7 mouse cellular contexts compared by ENCODE assay signal in genomic region chr8:70790846-70791245, GRCm38 (mm10). TPM values are rescaled to one million over a fixed set of nuclear protein-coding genes. Genes with fewer than 3 reads are reported as not detected.
A peak's percentile ranks its signal among the peaks of the same experiment; 100 is the strongest.
DNase-seq lines count a peak whose midpoint lies in the region; ATAC-seq and TF ChIP-seq lines count a peak whose summit lies in the region.

No protein-coding gene starts in this region.

- peaks cover 19% of the 10 kb centered on the region for H3K27me3 ChIP-seq in embryonic facial prominence, embryonic 12.5 days
- H3K27me3 ChIP-seq in hindbrain, embryonic 14.5 days (ENCODE audit: control insufficient read depth, insufficient read depth, low read length) = peaks cover 5% of the 10 kb centered on the region; the same call in 1 of the 2 replicates
- H3K27me3 ChIP-seq in midbrain, postnatal 0 days (ENCODE audit: insufficient read depth, low read length) = no peaks in the 10 kb centered on the region

- no peak for ATAC-seq in embryonic facial prominence, embryonic 12.5 days (ENCODE audit: insufficient number of reproducible peaks, insufficient read depth, low FRiP score, low TSS enrichment)
- no peak for ATAC-seq in hindbrain, embryonic 14.5 days (ENCODE audit: low FRiP score)
- ATAC-seq in midbrain, postnatal 0 days (ENCODE audit: low FRiP score) = no peak

- peak overlapping the region; percentile 99 for H3K27ac ChIP-seq in layer of hippocampus, adult 2 months
- no peak overlapping the region for H3K27ac ChIP-seq in embryonic facial prominence, embryonic 12.5 days
- no peak overlapping the region for H3K27ac ChIP-seq in hindbrain, embryonic 14.5 days
- no peak overlapping the region for H3K27ac ChIP-seq in midbrain, postnatal 0 days (ENCODE audit: low read depth, low read length)

- H3K9ac ChIP-seq in embryonic facial prominence, embryonic 12.5 days = peak overlapping the region; percentile 89; the same call in 1 of the 2 replicates
- peak overlapping the region; percentile 35; the same call in 1 of the 2 replicates for H3K9ac ChIP-seq in hindbrain, embryonic 14.5 days
- peak overlapping the region; percentile 89 for H3K9ac ChIP-seq in midbrain, postnatal 0 days (replicated peaks; ENCODE audit: low read length, poor library complexity, severe bottlenecking)

- H3K4me1 ChIP-seq in embryonic facial prominence, embryonic 12.5 days = peaks cover 40% of the 10 kb centered on the region
- peaks cover 23% of the 10 kb centered on the region for H3K4me1 ChIP-seq in hindbrain, embryonic 14.5 days (replicated peaks; ENCODE audit: control insufficient read depth, insufficient read depth, low read length)
- peaks cover 13% of the 10 kb centered on the region for H3K4me1 ChIP-seq in midbrain, postnatal 0 days (ENCODE audit: insufficient read depth, low read length)

- H3K9me3 ChIP-seq in embryonic facial prominence, embryonic 12.5 days = no peaks in the 10 kb centered on the region
- H3K9me3 ChIP-seq in hindbrain, embryonic 14.5 days (ENCODE audit: control insufficient read depth, low read length) = no peaks in the 10 kb centered on the region
- no peaks in the 10 kb centered on the region for H3K9me3 ChIP-seq in midbrain, postnatal 0 days (ENCODE audit: low read length)

- peak in 1 of 2 experiments; percentile 62 for DNase-seq in layer of hippocampus, adult 2 months (ENCODE audit: low spot score in 2 of 2)
- DNase-seq in layer of hippocampus, adult 9-10 months (ENCODE audit: low spot score) = no peak
- DNase-seq in hindbrain, embryonic 14.5 days (ENCODE audit: low spot score) = no peak
- no peak for DNase-seq in midbrain, postnatal 0 days (ENCODE audit: low spot score)
- no peak for DNase-seq in embryo, embryonic 10.5 days (ENCODE audit: low spot score)
- DNase-seq in embryo, embryonic 9.5 days (ENCODE audit: extremely low spot score) = no peak

- peak overlapping the region; percentile 90 for H3K4me3 ChIP-seq in layer of hippocampus, adult 2 months
- peak overlapping the region; percentile 75; the same call in 1 of the 2 replicates for H3K4me3 ChIP-seq in embryonic facial prominence, embryonic 12.5 days
- H3K4me3 ChIP-seq in hindbrain, embryonic 14.5 days (replicated peaks; ENCODE audit: low read length) = 0 out of 2 replicates have a peak overlapping the region, but pooled peaks have one; percentile 60
- peak overlapping the region; percentile 65; the same call in 1 of the 2 replicates for H3K4me3 ChIP-seq in midbrain, postnatal 0 days (ENCODE audit: low read depth, low read length)

- no peak for TF ChIP-seq CTCF in layer of hippocampus, adult 2 months (conservative IDR thresholded peaks at IDR 0.05)
- TF ChIP-seq CTCF in midbrain, postnatal 0 days (IDR thresholded peaks at IDR 0.05) = no peak

- 66% methylated on average over 8 of the region's 8 CpGs for WGBS in embryonic facial prominence, embryonic 12.5 days
- 59% methylated on average over 8 of the region's 8 CpGs for WGBS in hindbrain, embryonic 14.5 days
- WGBS in midbrain, postnatal 0 days = 58% methylated on average over 8 of the region's 8 CpGs

- peak overlapping the region; percentile 81 for H3K4me2 ChIP-seq in embryonic facial prominence, embryonic 12.5 days (replicated peaks)
- peak overlapping the region; percentile 77 for H3K4me2 ChIP-seq in hindbrain, embryonic 14.5 days (replicated peaks)
- peak overlapping the region; percentile 76 for H3K4me2 ChIP-seq in midbrain, postnatal 0 days (ENCODE audit: low read depth, low read length, poor library complexity, severe bottlenecking)

- H3K36me3 ChIP-seq in embryonic facial prominence, embryonic 12.5 days = peaks cover 33% of the 10 kb centered on the region
- peaks cover 24% of the 10 kb centered on the region for H3K36me3 ChIP-seq in hindbrain, embryonic 14.5 days (replicated peaks; ENCODE audit: control insufficient read depth, insufficient read depth)
- peaks cover 24% of the 10 kb centered on the region for H3K36me3 ChIP-seq in midbrain, postnatal 0 days (ENCODE audit: insufficient read depth, low read length)

RNA-seq across cellular contexts. Expression of gene Mast3, which starts 14.0 kb away (rescaled TPM):
- 100 to 1,000 TPM; 468 to 473 TPM for total RNA-seq in layer of hippocampus, adult 2 months (2021)
- polyA plus RNA-seq in embryonic facial prominence, embryonic 12.5 days (2016; fragmentation: Nextera tagmentation; extraction: Ambion mirVana) = 13.7 and 13.9 TPM in 2 replicates
- 23.3 and 26.6 TPM in 2 replicates for polyA plus RNA-seq in hindbrain, embryonic 14.5 days (2014; fragmentation: Nextera tagmentation; extraction: Ambion mirVana)
- 33.2 and 34.1 TPM in 2 replicates for total RNA-seq in midbrain, postnatal 0 days (2014; rRNA removed)
- 20.2 and 24.0 TPM in 2 replicates for polyA plus RNA-seq in midbrain, postnatal 0 days (2015; fragmentation: Nextera tagmentation; extraction: Ambion mirVana)

RNA-seq across cellular contexts. Expression of gene Pik3r2, which starts 14.3 kb away (rescaled TPM):
- 100 to 1,000 TPM; 160 to 169 TPM for total RNA-seq in layer of hippocampus, adult 2 months (2021)
- 76.8 and 78.0 TPM in 2 replicates for polyA plus RNA-seq in embryonic facial prominence, embryonic 12.5 days (2016; fragmentation: Nextera tagmentation; extraction: Ambion mirVana)
- polyA plus RNA-seq in hindbrain, embryonic 14.5 days (2014; fragmentation: Nextera tagmentation; extraction: Ambion mirVana) = 83.0 and 84.6 TPM in 2 replicates
- total RNA-seq in midbrain, postnatal 0 days (2014; rRNA removed) = 141 and 159 TPM in 2 replicates
- polyA plus RNA-seq in midbrain, postnatal 0 days (2015; fragmentation: Nextera tagmentation; extraction: Ambion mirVana) = 102 and 113 TPM in 2 replicates

RNA-seq across cellular contexts. Expression of gene Il12rb1, which starts 17.4 kb away (rescaled TPM):
- total RNA-seq in layer of hippocampus, adult 2 months (2021) = 1 to 10 TPM in 1 of 2 experiments, under 1 TPM in 1; 0.61 to 1.1 TPM
- 0.13 TPM in 1 of 2 replicates, not detected in the other for polyA plus RNA-seq in embryonic facial prominence, embryonic 12.5 days (2016; fragmentation: Nextera tagmentation; extraction: Ambion mirVana)
- polyA plus RNA-seq in hindbrain, embryonic 14.5 days (2014; fragmentation: Nextera tagmentation; extraction: Ambion mirVana) = 0.09 TPM in 1 of 2 replicates, not detected in the other
- total RNA-seq in midbrain, postnatal 0 days (2014; rRNA removed) = not detected in 2 replicates
- not detected in 2 replicates for polyA plus RNA-seq in midbrain, postnatal 0 days (2015; fragmentation: Nextera tagmentation; extraction: Ambion mirVana)

RNA-seq across cellular contexts. Expression of gene Mpv17l2, which starts 30.1 kb away (rescaled TPM):
- 10 to 100 TPM; 36.5 to 42.7 TPM for total RNA-seq in layer of hippocampus, adult 2 months (2021)
- 32.7 and 35.7 TPM in 2 replicates for polyA plus RNA-seq in embryonic facial prominence, embryonic 12.5 days (2016; fragmentation: Nextera tagmentation; extraction: Ambion mirVana)
- polyA plus RNA-seq in hindbrain, embryonic 14.5 days (2014; fragmentation: Nextera tagmentation; extraction: Ambion mirVana) = 34.4 and 43.5 TPM in 2 replicates
- 27.8 and 29.2 TPM in 2 replicates for total RNA-seq in midbrain, postnatal 0 days (2014; rRNA removed)
- 43.7 and 45.8 TPM in 2 replicates for polyA plus RNA-seq in midbrain, postnatal 0 days (2015; fragmentation: Nextera tagmentation; extraction: Ambion mirVana)

RNA-seq across cellular contexts. Expression of gene Rab3a, which starts 36.4 kb away (rescaled TPM):
- 100 to 1,000 TPM; 775 to 798 TPM for total RNA-seq in layer of hippocampus, adult 2 months (2021)
- polyA plus RNA-seq in embryonic facial prominence, embryonic 12.5 days (2016; fragmentation: Nextera tagmentation; extraction: Ambion mirVana) = 27.0 and 27.6 TPM in 2 replicates
- polyA plus RNA-seq in hindbrain, embryonic 14.5 days (2014; fragmentation: Nextera tagmentation; extraction: Ambion mirVana) = 519 and 565 TPM in 2 replicates
- total RNA-seq in midbrain, postnatal 0 days (2014; rRNA removed) = 649 and 670 TPM in 2 replicates
- polyA plus RNA-seq in midbrain, postnatal 0 days (2015; fragmentation: Nextera tagmentation; extraction: Ambion mirVana) = 726 and 813 TPM in 2 replicates

Comparison
In these comparisons a context has a peak if more than half of its experiments do, and no peak if none do; other contexts are left out.
1. H3K9ac ChIP-seq: peak in every context shown above with its lines; median percentile 89 in embryonic facial prominence, embryonic 12.5 days; 89 in midbrain, postnatal 0 days; 35 in hindbrain, embryonic 14.5 days.